Mouse (Mus musculus): ENCODE results near the gene Gbp6. TPM values are rescaled to one million over a fixed set of nuclear protein-coding genes. Genes with fewer than 3 reads are reported as not detected.
"Not testable (repeated sequence)": the region's sequence is repeated elsewhere in the genome, so short reads cannot be mapped to it uniquely, and the experiment has no call there.

Gbp6 gene
- polyA plus RNA-seq (2016; fragmentation: Nextera tagmentation; extraction: Ambion mirVana), result 0.24 and 0.47 TPM in 2 replicates

GRCm38 (mm10) chr5:105293226-105294165 lies at the start of gene Gbp6, which contains the start of gene Gm43302:
Gene Gbp6, minus strand, starts transcription at chr5:105293698.
Gene Gm43302, minus strand, starts transcription at chr5:105293695.
- not testable (repeated sequence) for H3K27ac ChIP-seq (replicated peaks); DNase-seq (ENCODE audit: low spot score); H3K36me3 ChIP-seq (replicated peaks); H3K9me3 ChIP-seq; H3K4me1 ChIP-seq; H3K4me3 ChIP-seq; H3K27me3 ChIP-seq (replicated peaks; ENCODE audit: low read depth, poor library complexity, severe bottlenecking)
- 57% methylated on average over 3 of the region's 3 CpGs for WGBS

GRCm38 (mm10) chr5:105341281-105341680 lies 47.8 kb upstream of the Gbp6 start:
- Histone ChIP-seq H3K27me3 (replicated peaks; ENCODE audit: low read depth, poor library complexity, severe bottlenecking) (no peaks in the 10 kb centered on the region), H3K36me3 (replicated peaks) (no peaks in the 10 kb centered on the region), H3K4me1 (no peaks in the 10 kb centered on the region), H3K27ac (replicated peaks) (no peak overlapping the region), H3K4me3 (no peak overlapping the region), H3K9me3 (no peaks in the 10 kb centered on the region)
- DNase-seq (ENCODE audit: low spot score), result no peak
- WGBS, result 63% methylated on average over 2 of the region's 2 CpGs

GRCm38 (mm10) chr5:105322543-105322942 lies 29.0 kb upstream of the Gbp6 start:
- H3K9me3 ChIP-seq, result no peaks in the 10 kb centered on the region
- H3K4me1 ChIP-seq, result no peaks in the 10 kb centered on the region
- no peaks in the 10 kb centered on the region for H3K36me3 ChIP-seq (replicated peaks)
- no peak overlapping the region for H3K4me3 ChIP-seq
- WGBS, result 68% methylated on average over 2 of the region's 2 CpGs
- H3K27me3 ChIP-seq (replicated peaks; ENCODE audit: low read depth, poor library complexity, severe bottlenecking), result no peaks in the 10 kb centered on the region
- DNase-seq (ENCODE audit: low spot score), result no peak
- H3K27ac ChIP-seq (replicated peaks), result no peak overlapping the region

- 80% methylated on average over 2 of the region's 2 CpGs for WGBS
- Histone ChIP-seq H3K36me3 (replicated peaks) (no peaks in the 10 kb centered on the region), H3K4me3 (no peak overlapping the region), H3K9me3 (peaks cover 6% of the 10 kb centered on the region; the same call in 1 of the 2 replicates), H3K27me3 (replicated peaks; ENCODE audit: low read depth, poor library complexity, severe bottlenecking) (no peaks in the 10 kb centered on the region), H3K27ac (replicated peaks) (no peak overlapping the region), H3K4me1 (no peaks in the 10 kb centered on the region)
- no peak for DNase-seq (ENCODE audit: low spot score)
These were observed 17.4 kb upstream of the Gbp6 start for GRCm38 (mm10) chr5:105310941-105311340.

GRCm38 (mm10) chr5:105309148-105309547 lies 15.7 kb upstream of the Gbp6 start:
- not testable (repeated sequence) for H3K4me3 ChIP-seq; H3K27ac ChIP-seq (replicated peaks); H3K9me3 ChIP-seq; H3K4me1 ChIP-seq; DNase-seq (ENCODE audit: low spot score); H3K36me3 ChIP-seq (replicated peaks); H3K27me3 ChIP-seq (replicated peaks; ENCODE audit: low read depth, poor library complexity, severe bottlenecking)
- 68% methylated on average over 1 of the region's 1 CpGs for WGBS

GRCm38 (mm10) chr5:105306946-105307345 lies 13.4 kb upstream of the Gbp6 start:
- H3K36me3 ChIP-seq (replicated peaks); H3K27me3 ChIP-seq (replicated peaks; ENCODE audit: low read depth, poor library complexity, severe bottlenecking); H3K4me3 ChIP-seq; H3K9me3 ChIP-seq; H3K4me1 ChIP-seq; H3K27ac ChIP-seq (replicated peaks); DNase-seq (ENCODE audit: low spot score): not testable (repeated sequence)

- Histone ChIP-seq H3K4me1 (0 out of 2 replicates have a peak, but pooled peaks cover 2% of the 10 kb centered on the region), H3K36me3 (replicated peaks) (no peaks in the 10 kb centered on the region), H3K27me3 (replicated peaks; ENCODE audit: low read depth, poor library complexity, severe bottlenecking) (no peaks in the 10 kb centered on the region), H3K27ac (replicated peaks) (no peak overlapping the region), H3K9me3 (peaks cover 6% of the 10 kb centered on the region; the same call in 1 of the 2 replicates), H3K4me3 (no peak overlapping the region)
- WGBS, result 94% methylated on average over 1 of the region's 1 CpGs
- no peak for DNase-seq (ENCODE audit: low spot score)
These were observed 12.7 kb upstream of the Gbp6 start for GRCm38 (mm10) chr5:105306159-105306581.

- DNase-seq (ENCODE audit: low spot score); H3K27ac ChIP-seq (replicated peaks); H3K4me1 ChIP-seq; H3K4me3 ChIP-seq; H3K27me3 ChIP-seq (replicated peaks; ENCODE audit: low read depth, poor library complexity, severe bottlenecking); H3K9me3 ChIP-seq; H3K36me3 ChIP-seq (replicated peaks): not testable (repeated sequence)
- 92% methylated on average over 4 of the region's 4 CpGs for WGBS
These were observed 12.2 kb upstream of the Gbp6 start for GRCm38 (mm10) chr5:105305671-105306070.

GRCm38 (mm10) chr5:105301963-105302362 lies 8.5 kb upstream of the Gbp6 start:
- Histone ChIP-seq H3K9me3 (no peaks in the 10 kb centered on the region), H3K4me1 (0 out of 2 replicates have a peak, but pooled peaks cover 2% of the 10 kb centered on the region), H3K4me3 (no peak overlapping the region), H3K27ac (replicated peaks) (no peak overlapping the region), H3K27me3 (replicated peaks; ENCODE audit: low read depth, poor library complexity, severe bottlenecking) (no peaks in the 10 kb centered on the region), H3K36me3 (replicated peaks) (no peaks in the 10 kb centered on the region)
- 80% methylated on average over 4 of the region's 4 CpGs for WGBS
- no peak for DNase-seq (ENCODE audit: low spot score)

- H3K9me3 ChIP-seq, result no peaks in the 10 kb centered on the region
- WGBS, result 51% methylated on average over 2 of the region's 2 CpGs
- no peak overlapping the region for H3K4me3 ChIP-seq
- no peak for DNase-seq (ENCODE audit: low spot score)
- no peaks in the 10 kb centered on the region for H3K36me3 ChIP-seq (replicated peaks)
- H3K4me1 ChIP-seq, result 0 out of 2 replicates have a peak, but pooled peaks cover 2% of the 10 kb centered on the region
- no peak overlapping the region for H3K27ac ChIP-seq (replicated peaks)
- H3K27me3 ChIP-seq (replicated peaks; ENCODE audit: low read depth, poor library complexity, severe bottlenecking), result no peaks in the 10 kb centered on the region
These were observed 8.0 kb upstream of the Gbp6 start for GRCm38 (mm10) chr5:105301531-105301930.

GRCm38 (mm10) chr5:105295746-105296145 lies 2.2 kb upstream of the Gbp6 start:
- no peak for DNase-seq (ENCODE audit: low spot score)
- 90% methylated on average over 3 of the region's 3 CpGs for WGBS
- H3K4me1 ChIP-seq, result 0 out of 2 replicates have a peak, but pooled peaks cover 2% of the 10 kb centered on the region
- H3K36me3 ChIP-seq (replicated peaks), result no peaks in the 10 kb centered on the region
- H3K4me3 ChIP-seq, result no peak overlapping the region
- no peaks in the 10 kb centered on the region for H3K9me3 ChIP-seq
- H3K27ac ChIP-seq (replicated peaks), result no peak overlapping the region
- no peaks in the 10 kb centered on the region for H3K27me3 ChIP-seq (replicated peaks; ENCODE audit: low read depth, poor library complexity, severe bottlenecking)

- 81% methylated on average over 1 of the region's 1 CpGs for WGBS
- no peak for DNase-seq (ENCODE audit: low spot score)
- Histone ChIP-seq H3K27me3 (replicated peaks; ENCODE audit: low read depth, poor library complexity, severe bottlenecking) (no peaks in the 10 kb centered on the region), H3K4me3 (no peak overlapping the region), H3K9me3 (no peaks in the 10 kb centered on the region), H3K4me1 (0 out of 2 replicates have a peak, but pooled peaks cover 2% of the 10 kb centered on the region), H3K27ac (replicated peaks) (no peak overlapping the region), H3K36me3 (replicated peaks) (no peaks in the 10 kb centered on the region)
These were observed 1.0 kb downstream of the Gbp6 start for GRCm38 (mm10) chr5:105292492-105292891.

- H3K4me3 ChIP-seq; H3K36me3 ChIP-seq (replicated peaks); H3K27ac ChIP-seq (replicated peaks); H3K27me3 ChIP-seq (replicated peaks; ENCODE audit: low read depth, poor library complexity, severe bottlenecking); H3K9me3 ChIP-seq; DNase-seq (ENCODE audit: low spot score); H3K4me1 ChIP-seq: not testable (repeated sequence)
- 86% methylated on average over 3 of the region's 3 CpGs for WGBS
These were observed 2.6 kb downstream of the Gbp6 start for GRCm38 (mm10) chr5:105290921-105291320.
